Mouse (Mus musculus) C2C12 (cell line): ENCODE results near the gene Arih2. TPM values are rescaled to one million over a fixed set of nuclear protein-coding genes. Genes with fewer than 3 reads are reported as not detected.
"Not testable (repeated sequence)": the region's sequence is repeated elsewhere in the genome, so short reads cannot be mapped to it uniquely, and the experiment has no call there.

Experiments
- H3K27me3 ChIP-seq: one replicate; pipeline ENCODE4 v1.6.1; 2011; ENCODE audit not compliant: control insufficient read depth, insufficient read depth, insufficient read length
- H3K36me3 ChIP-seq: one replicate; pipeline ENCODE4 v1.6.1; 2011; ENCODE audit not compliant: control insufficient read depth, insufficient read depth
- H3K4me3 ChIP-seq: one replicate; pipeline ENCODE4 v1.5.1; 2011; ENCODE audit warnings: mild to moderate bottlenecking, control low read depth; ENCODE audit not compliant: poor library complexity, insufficient read depth, severe bottlenecking
- H3K79me2 ChIP-seq: one replicate; pipeline ENCODE4 v1.6.1; 2011; ENCODE audit not compliant: control insufficient read depth, insufficient read depth
- H3K79me3 ChIP-seq: one replicate; pipeline ENCODE4 v1.6.1; 2011; ENCODE audit warnings: low read depth, control low read depth
- H3ac ChIP-seq: one replicate; pipeline ENCODE3; 2011; ENCODE audit warnings: low read depth; ENCODE audit not compliant: control insufficient read depth, insufficient read length
- CEBPB ChIP-seq: IDR thresholded peaks from one replicate; pipeline ENCODE4 v1.6.1; 2011; ENCODE audit warnings: low read depth, mild to moderate bottlenecking, control low read depth, moderate library complexity
- CTCF ChIP-seq: IDR thresholded peaks from one replicate; pipeline ENCODE4 v1.5.1; 2011; ENCODE audit not compliant: control insufficient read depth, insufficient read depth, insufficient read length
- FOSL1 ChIP-seq: IDR thresholded peaks from one replicate; pipeline ENCODE4 v1.8.0; 2011; ENCODE audit warnings: mild to moderate bottlenecking, low read length; ENCODE audit not compliant: poor library complexity, insufficient read depth, severe bottlenecking
- MAX ChIP-seq: IDR thresholded peaks from one replicate; pipeline ENCODE4 v1.6.1; 2011; ENCODE audit warnings: mild to moderate bottlenecking, control low read depth
- MYOD1 ChIP-seq: IDR thresholded peaks from one replicate; pipeline ENCODE4 v1.6.1; 2011; ENCODE audit warnings: low read depth; ENCODE audit not compliant: control insufficient read depth, insufficient read length
- MYOG ChIP-seq: IDR thresholded peaks from one replicate; pipeline ENCODE4 v1.6.1; 2011; ENCODE audit not compliant: control insufficient read depth, insufficient read length; ENCODE audit errors: extremely low read depth
- USF1 ChIP-seq: IDR thresholded peaks from one replicate; pipeline ENCODE4 v1.6.1; 2011; ENCODE audit warnings: low read depth, mild to moderate bottlenecking, control low read depth, moderate library complexity
- polyA plus RNA-seq: library from polyadenylated mRNA; unstranded; fragments of >200 nt; fragmentation: generic; extraction: Trizol; gene quantifications from one replicate; pipeline ENCODE4 v1.2.1, GENCODE M21; 2012; ENCODE audit warnings: missing spikeins

Gene Arih2
- polyA plus RNA-seq, 1 experiment, result 30.5 TPM

DNA sequence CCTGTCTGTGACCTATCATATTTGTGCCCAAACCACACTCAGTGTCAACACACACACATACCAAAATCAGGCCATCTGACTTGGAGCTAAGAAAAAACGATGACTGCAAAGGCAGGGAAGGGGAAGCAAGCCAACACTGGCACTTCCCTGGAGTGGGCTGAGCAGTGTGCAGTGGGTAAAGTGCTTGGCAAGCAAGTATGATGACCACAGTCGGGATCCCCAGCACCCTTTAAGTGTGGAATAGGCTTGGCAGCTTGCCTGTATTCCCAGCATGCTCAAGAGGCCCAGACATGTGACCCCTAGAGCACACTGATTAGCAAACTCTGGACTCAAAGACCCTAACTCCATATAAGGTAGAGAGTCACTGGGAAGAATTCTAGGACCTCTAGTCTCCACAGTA is 22.7 kb downstream of the Arih2 start:
- Histone ChIP-seq H3K4me3 (no peak overlapping the region), H3K36me3 (peaks cover 12% of the 10 kb centered on the region), H3K79me2 (peaks cover 68% of the 10 kb centered on the region), H3K79me3 (peaks cover 20% of the 10 kb centered on the region), H3K27me3 (no peaks in the 10 kb centered on the region), H3ac (no peak overlapping the region)
- TF ChIP-seq MAX (no peak), USF1 (no peak), CTCF (no peak)

DNA sequence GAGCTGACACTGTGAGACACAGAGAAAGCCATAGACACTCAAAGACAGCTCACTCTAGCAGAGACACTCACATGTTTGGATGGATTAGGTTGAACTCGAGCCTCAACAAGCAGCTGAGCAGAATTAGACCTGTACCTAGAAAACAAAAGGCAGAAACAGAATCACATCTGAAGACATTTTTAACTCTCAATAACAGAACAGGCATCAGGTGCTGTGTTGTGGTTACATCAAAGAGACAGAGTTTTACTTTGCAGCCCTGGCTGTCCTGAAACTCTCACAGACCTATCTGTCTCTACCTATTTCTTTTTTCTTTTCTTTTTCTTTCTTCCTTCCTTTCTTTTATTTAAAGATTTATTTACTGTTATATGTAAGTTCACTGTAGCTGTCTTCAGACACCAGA is 31.9 kb downstream of the Arih2 start:
- Histone ChIP-seq H3K79me2 (no peaks in the 10 kb centered on the region), H3K4me3 (no peak overlapping the region), H3K79me3 (no peaks in the 10 kb centered on the region), H3K27me3 (no peaks in the 10 kb centered on the region), H3K36me3 (peaks cover 52% of the 10 kb centered on the region), H3ac (no peak overlapping the region)
- TF ChIP-seq USF1, result no peak
- no peak for TF ChIP-seq MYOG
- no peak for TF ChIP-seq MAX
- TF ChIP-seq CTCF, result no peak
- no peak for TF ChIP-seq MYOD1
- TF ChIP-seq FOSL1, result no peak
- TF ChIP-seq CEBPB, result no peak

DNA sequence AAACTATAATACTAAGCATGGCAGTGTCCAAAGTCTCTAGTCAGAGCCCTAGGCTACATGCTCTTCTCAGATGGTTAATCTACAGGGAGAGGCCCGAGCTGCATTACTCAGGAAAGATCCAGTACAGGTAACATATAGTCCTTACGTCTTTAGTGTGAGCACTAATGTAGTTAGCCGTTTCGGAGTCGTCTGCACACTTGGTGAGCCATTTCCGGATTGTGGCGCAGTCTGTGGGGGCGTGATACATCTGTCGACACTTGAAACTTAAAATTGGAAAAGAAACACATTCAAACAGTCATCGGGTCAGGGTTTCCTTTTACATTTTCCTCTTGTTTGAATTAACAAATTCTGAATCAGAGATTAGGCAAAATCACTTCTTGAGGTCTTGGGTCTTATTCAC is 37.7 kb downstream of the Arih2 start:
- no peaks in the 10 kb centered on the region for H3K27me3 ChIP-seq
- H3K79me3 ChIP-seq, result no peaks in the 10 kb centered on the region
- TF ChIP-seq FOSL1, result no peak
- TF ChIP-seq MYOD1, result no peak
- no peak for TF ChIP-seq MAX
- TF ChIP-seq CEBPB, result no peak
- TF ChIP-seq USF1, result no peak
- no peak for TF ChIP-seq MYOG
- no peak for TF ChIP-seq CTCF
- no peak overlapping the region for H3ac ChIP-seq
- no peaks in the 10 kb centered on the region for H3K79me2 ChIP-seq
- H3K36me3 ChIP-seq, result peaks cover 79% of the 10 kb centered on the region
- H3K4me3 ChIP-seq, result no peak overlapping the region

DNA sequence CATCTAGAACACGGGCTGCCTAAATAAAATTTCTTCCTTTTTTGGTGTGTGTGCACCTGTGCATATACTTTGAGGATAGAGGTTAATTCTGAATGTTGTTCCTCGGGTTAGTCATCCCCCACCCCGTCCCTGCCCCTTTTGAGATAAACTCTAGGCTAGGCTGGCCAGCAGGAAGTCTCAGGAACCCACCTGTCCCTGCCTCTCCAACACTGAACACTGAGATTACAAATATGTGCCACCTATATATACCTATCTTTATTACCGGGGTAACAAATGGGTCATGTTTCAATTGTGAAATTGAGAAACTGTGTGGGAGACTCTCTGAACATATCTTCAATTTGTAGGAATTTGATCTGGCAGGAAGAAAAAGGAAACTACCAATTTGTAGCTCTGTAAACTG is 40.3 kb downstream of the Arih2 start:
- H3K4me3 ChIP-seq, result no peak overlapping the region
- H3ac ChIP-seq, result no peak overlapping the region
- H3K79me2 ChIP-seq, result no peaks in the 10 kb centered on the region
- peaks cover 77% of the 10 kb centered on the region for H3K36me3 ChIP-seq
- TF ChIP-seq FOSL1, result no peak
- TF ChIP-seq MYOG, result no peak
- no peak for TF ChIP-seq USF1
- TF ChIP-seq CTCF, result no peak
- TF ChIP-seq CEBPB, result no peak
- no peak for TF ChIP-seq MYOD1
- TF ChIP-seq MAX, result no peak
- H3K79me3 ChIP-seq, result no peaks in the 10 kb centered on the region
- no peaks in the 10 kb centered on the region for H3K27me3 ChIP-seq

GRCm38 (mm10) chr9:108607929-108608328 is 41.3 kb downstream of the Arih2 start:
- not testable (repeated sequence) for H3K79me2 ChIP-seq, H3ac ChIP-seq, H3K4me3 ChIP-seq, H3K79me3 ChIP-seq, H3K27me3 ChIP-seq
- peaks cover 77% of the 10 kb centered on the region for H3K36me3 ChIP-seq

DNA sequence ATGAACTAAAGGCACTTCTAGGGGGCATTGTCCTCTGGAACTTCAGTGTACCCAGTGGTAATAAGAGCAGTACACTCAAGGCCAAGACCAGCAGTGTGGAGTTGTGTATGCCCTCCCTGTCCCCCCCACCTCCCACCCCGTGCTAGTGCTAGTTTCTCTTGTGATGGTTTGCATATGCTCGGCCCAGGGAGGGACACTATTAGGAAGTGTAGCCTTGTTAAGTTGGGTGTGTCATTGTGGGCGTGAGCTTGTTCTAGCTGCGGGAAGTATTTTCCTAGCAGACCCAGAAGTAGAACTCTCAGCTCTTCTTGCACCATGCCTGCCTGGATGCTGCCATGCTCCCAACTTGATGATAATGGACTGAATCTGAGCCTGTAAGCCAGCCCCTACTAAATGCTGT is 47.2 kb downstream of the Arih2 start:
- Histone ChIP-seq H3K36me3 (peaks cover 35% of the 10 kb centered on the region), H3K4me3 (no peak overlapping the region), H3K79me3 (no peaks in the 10 kb centered on the region), H3K79me2 (no peaks in the 10 kb centered on the region), H3ac (no peak overlapping the region), H3K27me3 (no peaks in the 10 kb centered on the region)
- TF ChIP-seq CTCF, result no peak
- TF ChIP-seq MYOG, result no peak

DNA sequence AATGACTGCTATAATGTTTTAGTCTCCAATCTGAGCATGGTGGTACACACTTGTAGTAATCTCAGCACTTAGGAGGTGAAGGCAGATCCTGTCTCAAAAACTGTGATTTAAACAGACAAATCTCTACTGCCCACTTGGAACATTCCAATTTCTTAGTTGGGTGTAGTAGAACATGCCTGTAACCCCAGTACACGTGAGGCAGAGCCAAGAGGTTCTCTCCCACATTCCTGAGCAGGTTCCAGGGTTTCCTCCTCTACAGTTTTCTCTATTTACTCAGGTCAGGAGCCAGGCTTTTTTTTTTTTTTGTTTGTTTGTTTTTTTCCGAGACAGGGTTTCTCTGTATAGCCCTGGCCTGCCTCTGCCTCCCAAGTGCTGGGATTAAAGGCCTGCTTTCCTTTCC is 49.2 kb downstream of the Arih2 start:
- H3K27me3 ChIP-seq, result no peaks in the 10 kb centered on the region
- peaks cover 18% of the 10 kb centered on the region for H3K36me3 ChIP-seq
- no peak overlapping the region for H3ac ChIP-seq
- no peaks in the 10 kb centered on the region for H3K79me2 ChIP-seq
- H3K79me3 ChIP-seq, result no peaks in the 10 kb centered on the region
- TF ChIP-seq MYOG (no peak), USF1 (no peak), FOSL1 (no peak), CEBPB (no peak), MAX (no peak), MYOD1 (no peak), CTCF (no peak)
- no peak overlapping the region for H3K4me3 ChIP-seq
